Mouse (Mus musculus): ENCODE measurements around the gene Rbpms2.
A peak's percentile ranks its signal among the peaks of the same experiment; 100 is the strongest.

The Rbpms2 gene

GRCm38 (mm10) chr9:65655540-65655939 is 26.1 kb downstream of the Rbpms2 start:
- no peak for DNase-seq (ENCODE audit: low spot score in 2 of 2)

GRCm38 (mm10) chr9:65657218-65657617 is 27.8 kb downstream of the Rbpms2 start:
- DNase-seq (ENCODE audit: low spot score in 2 of 2) = no peak

DNA sequence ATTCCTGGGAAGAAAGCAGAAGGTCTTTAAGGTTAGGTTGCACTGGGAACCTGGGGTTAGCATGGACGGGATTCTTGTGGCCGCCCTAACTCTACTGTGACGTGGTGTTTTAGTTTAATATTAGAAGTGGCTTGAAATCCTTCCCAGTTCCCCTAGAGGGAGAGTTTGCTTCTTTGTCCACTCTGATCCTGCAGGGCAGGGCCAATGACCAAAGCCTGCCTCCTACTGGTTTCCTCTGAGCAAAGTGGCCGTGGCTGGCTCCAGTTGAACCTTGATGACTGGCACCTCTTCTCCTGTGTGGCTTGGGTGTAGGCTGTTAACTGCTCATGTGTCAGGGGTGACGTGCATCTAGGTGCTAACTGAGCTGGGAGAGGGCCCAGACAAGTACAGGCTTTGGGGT is 31.6 kb downstream of the Rbpms2 start:
- no peak for DNase-seq (ENCODE audit: low spot score in 2 of 2)

- no peak for DNase-seq (ENCODE audit: low spot score in 2 of 2)
Measured at GRCm38 (mm10) chr9:65661493-65661892, 32.0 kb downstream of the Rbpms2 start.

GRCm38 (mm10) chr9:65664163-65664562 is 34.7 kb downstream of the Rbpms2 start:
- DNase-seq (ENCODE audit: low spot score in 2 of 2) = peak; percentile 35 to 67

DNA sequence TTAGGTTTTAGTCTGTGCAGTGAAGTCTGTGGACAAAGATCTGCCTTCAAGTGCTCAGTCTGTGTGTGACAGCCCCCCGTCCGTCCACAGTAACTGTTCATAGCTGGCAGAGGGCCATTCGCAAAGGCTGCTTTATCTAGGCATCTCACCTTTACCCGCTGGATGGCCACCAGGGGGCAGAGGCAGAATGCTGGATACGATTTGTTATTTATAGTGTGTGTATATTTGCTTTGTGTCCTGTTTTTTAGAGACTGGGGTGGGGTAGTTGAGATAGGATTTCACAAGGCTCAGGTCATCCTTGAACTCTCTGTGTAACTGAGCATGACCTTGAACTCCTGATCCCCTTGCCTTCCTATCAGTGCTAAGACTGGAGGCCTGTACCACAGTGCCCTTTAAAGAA is 36.6 kb downstream of the Rbpms2 start:
- DNase-seq (ENCODE audit: low spot score in 2 of 2) = peak; percentile 48 to 68

- DNase-seq (ENCODE audit: low spot score in 2 of 2) = no peak
Measured at GRCm38 (mm10) chr9:65667701-65668100, 38.3 kb downstream of the Rbpms2 start, which contains the start of gene Oaz2. Gene Oaz2 (plus strand): TSS chr9:65668001.

DNA sequence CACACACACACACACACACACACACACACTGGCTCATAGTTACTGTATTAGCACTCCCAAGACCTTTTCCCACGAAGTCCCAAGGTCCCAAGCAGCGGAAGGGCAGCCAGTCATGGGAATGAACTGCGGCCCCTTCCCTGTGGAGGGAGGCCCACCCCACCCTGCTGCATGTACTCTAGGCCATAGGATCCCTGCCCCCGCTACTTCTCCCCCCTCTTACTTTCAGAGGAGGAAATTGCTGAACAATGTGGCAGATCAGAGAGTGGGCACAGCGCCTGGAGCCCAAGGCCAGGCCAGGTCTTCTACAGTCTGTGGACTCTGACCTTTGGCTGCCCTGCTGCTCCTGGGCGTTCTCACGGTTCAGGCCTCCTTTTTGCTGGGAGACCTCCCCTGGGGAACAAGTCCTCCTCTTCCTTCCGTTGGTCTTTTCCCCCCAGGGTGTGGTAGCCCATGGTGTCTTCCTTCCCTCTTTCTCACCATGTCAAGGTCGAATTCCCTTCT is 42.0 kb downstream of the Rbpms2 start:
- DNase-seq (ENCODE audit: low spot score in 2 of 2) = no peak

DNA sequence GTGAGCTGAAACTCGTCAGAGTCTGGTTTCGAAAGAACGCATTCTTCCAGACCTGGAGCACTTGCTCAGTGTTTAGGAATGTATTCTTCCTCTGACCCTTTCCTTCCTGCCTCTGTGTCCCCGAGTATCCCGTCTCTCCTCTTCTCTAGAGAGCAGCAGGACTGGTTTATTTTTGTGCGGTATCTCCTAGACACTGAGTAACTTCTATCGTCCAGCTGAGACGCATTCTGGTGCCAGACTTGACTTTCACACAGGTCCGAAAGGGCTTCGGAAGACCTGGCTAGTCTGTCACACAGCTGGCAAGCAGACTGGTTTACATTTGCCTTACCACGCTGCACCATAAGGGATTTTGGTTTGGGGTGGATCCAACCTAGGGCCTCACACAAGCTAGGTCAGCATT is 43.5 kb downstream of the Rbpms2 start:
- DNase-seq (ENCODE audit: low spot score in 2 of 2) = no peak

- DNase-seq (ENCODE audit: low spot score in 2 of 2) = peak in 1 of 2 experiments; percentile 15
Measured at GRCm38 (mm10) chr9:65675461-65676357, 46.3 kb downstream of the Rbpms2 start.

GRCm38 (mm10) chr9:65676358-65677118 is 47.1 kb downstream of the Rbpms2 start:
- DNase-seq (ENCODE audit: low spot score in 2 of 2) = peak; percentile 95 to 97

GRCm38 (mm10) chr9:65677119-65677462 is 47.6 kb downstream of the Rbpms2 start:
- no peak for DNase-seq (ENCODE audit: low spot score in 2 of 2)

DNA sequence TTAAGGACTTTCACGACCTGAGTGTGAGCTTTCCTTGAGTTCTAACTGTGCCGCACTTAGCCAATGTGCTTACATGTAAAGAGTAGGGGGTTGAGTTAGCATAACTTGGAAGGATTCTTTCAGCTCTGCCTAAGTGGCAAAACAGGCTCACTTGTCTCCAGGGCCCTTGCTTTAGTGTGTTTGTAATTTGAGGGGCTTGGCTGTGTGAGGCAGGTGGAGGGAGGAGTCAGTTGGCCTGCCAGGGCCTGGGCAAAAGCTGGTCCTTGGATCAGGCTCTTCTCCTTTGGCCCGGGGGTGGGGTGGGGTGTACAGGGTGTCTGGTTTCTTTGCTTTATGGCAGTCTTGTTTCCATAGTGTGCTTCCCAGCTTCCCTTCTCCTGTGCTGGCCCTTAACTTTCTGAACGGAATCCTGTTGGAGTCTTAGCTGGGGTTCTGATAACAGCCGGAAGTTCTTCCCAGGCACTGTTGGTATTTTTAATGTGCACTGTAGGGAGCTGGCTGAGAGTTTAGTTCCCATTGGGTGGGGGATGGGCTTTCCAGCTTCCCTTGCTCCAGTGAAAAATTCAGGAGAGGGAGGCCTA is 49.8 kb downstream of the Rbpms2 start:
- no peak for DNase-seq (ENCODE audit: low spot score in 2 of 2)

DNA sequence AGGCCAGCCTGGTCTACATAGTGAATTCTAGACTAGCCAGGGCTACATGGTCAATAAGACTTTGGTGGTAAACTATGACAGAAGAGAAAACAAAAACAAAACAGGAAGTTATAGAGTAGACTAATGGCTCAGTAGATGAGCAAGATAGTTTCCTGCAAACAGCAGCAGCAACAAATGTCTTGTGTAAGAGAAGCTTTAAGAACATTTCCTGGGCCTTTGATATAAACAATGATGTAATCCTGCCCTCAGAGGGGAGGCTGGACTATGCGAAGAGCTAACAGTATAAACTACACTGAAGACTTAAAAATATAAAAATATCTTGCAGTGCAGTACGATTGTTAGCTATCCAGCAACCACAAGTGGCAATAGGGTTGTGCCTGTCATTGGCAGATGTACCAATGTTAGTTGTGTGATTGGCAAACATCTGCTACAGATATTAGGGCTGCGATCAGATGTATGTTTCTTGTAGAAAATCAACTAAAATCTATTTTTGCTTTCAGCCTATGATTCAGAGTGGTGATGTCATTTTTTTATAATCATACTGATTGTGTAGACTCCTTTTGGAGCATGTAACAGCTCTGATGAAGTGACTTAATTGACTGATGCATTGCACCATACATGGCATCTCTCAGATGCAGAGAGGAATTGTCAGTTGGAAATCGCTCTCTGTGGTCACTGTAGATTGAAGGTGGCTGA is 51.6 kb downstream of the Rbpms2 start:
- no peak for DNase-seq (ENCODE audit: low spot score in 2 of 2)

- DNase-seq (ENCODE audit: low spot score in 2 of 2) = no peak
Measured at GRCm38 (mm10) chr9:65681634-65681940, 52.1 kb downstream of the Rbpms2 start.

DNA sequence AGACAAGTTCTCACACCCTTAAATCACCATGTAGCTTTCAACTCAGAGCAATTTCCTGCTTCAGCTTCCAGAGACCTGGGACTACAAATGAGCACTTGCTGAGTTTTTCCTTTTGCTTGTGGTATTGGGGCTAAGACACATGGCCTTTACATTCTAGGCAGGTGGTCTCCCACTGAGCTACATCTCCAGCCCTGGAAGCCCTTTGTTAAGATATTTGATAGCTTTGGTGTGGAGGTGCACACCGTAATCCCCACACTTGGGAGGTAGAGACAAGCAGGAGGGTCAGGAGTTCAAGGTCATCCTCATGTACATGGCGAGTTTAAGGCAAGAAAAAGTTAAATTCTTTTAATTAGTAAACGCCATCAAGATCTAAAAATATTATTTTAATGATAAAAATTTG is 52.7 kb downstream of the Rbpms2 start:
- no peak for DNase-seq (ENCODE audit: low spot score in 2 of 2)

- DNase-seq (ENCODE audit: low spot score in 2 of 2) = no peak
Measured at GRCm38 (mm10) chr9:65682994-65683393, 53.5 kb downstream of the Rbpms2 start.

GRCm38 (mm10) chr9:65684704-65685103 is 55.3 kb downstream of the Rbpms2 start:
- no peak for DNase-seq (ENCODE audit: low spot score in 2 of 2)

DNA sequence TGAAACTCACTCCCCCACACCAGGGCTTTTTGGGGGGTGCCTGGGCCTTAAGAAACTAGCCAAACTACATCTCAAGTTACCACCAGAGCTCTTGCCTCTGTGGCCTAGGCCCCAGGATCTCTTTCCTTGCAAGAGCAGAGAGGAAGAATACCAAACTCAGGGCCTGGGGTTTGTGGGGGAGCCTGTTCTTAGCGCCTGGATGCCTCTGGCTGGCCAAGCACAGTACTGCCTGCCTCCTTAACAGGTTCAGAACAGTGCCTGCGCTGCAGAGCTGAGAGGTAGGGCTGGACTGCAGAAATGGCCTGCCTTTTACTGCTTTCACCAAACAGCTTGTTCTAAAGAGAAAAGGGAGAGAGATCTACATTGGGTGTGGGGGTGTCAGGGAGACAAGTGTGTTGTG is 60.4 kb downstream of the Rbpms2 start:
- DNase-seq (ENCODE audit: low spot score in 2 of 2) = peak in 1 of 2 experiments; percentile 11

DNA sequence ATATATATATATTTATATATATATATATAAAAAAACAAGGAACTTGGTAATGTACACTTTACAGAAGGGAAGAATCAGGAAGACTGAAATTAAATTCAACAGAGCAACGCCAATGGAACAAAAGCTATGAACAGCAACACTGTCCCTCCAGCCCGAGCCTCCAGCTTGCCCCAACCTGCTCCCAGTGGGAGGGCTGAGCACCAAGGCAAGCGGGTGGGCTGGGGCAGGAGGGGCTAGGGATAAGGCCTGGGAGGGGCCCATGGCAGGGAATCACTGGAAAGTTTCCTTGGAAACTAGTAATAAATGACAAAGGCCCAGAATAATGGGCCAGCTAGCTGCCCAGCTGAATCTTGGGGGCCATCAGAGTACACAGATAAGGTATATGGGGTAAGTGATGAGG is 63.0 kb downstream of the Rbpms2 start:
- DNase-seq (ENCODE audit: low spot score in 2 of 2) = no peak

DNA sequence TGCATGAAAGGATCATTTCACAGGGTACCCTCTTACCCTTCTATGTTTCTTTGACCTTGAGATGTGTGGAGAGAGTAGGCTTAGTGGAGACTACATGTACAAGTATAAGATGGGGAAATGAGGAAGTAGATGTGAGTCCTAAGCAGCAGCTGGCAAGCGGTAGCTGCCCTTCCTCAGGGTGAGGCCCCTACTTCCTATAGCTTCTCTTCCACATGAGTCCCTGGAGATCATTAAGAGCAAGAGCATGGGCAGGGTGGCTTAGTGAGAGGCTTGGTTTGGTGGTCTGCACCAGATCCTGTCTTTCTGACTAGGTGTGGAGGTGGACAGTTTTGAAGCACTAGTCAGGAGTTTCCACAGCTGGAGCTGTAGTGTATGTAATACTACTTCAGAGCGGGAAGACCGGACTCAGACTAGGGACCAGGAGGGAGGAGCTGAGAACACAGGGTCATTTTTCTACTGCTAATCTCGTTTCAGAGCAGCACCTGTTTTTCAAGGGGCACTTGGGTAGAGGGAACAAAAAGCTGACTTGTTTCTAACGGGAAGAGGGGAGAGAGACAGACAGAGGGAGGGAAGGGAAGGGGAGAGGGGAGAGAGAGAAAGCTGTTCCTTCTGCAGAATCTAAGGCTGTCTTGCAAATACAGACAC is 63.6 kb downstream of the Rbpms2 start:
- no peak for DNase-seq (ENCODE audit: low spot score in 2 of 2)

All from cerebellum, postnatal 4 days (tissue).